Mouse (Mus musculus) CH12F3 (cell line): Measurements from ENCODE around the gene Thy1.

ENCODE experiments used
- in situ Hi-C: fragments of 300-500 bp; cut with MboI; formaldehyde crosslinking; loops from 2 replicates; pipeline ENCODE4 v1.14.3; 2020; ENCODE audit warnings: low sequenced_read_pairs

Thy1 gene

DNA sequence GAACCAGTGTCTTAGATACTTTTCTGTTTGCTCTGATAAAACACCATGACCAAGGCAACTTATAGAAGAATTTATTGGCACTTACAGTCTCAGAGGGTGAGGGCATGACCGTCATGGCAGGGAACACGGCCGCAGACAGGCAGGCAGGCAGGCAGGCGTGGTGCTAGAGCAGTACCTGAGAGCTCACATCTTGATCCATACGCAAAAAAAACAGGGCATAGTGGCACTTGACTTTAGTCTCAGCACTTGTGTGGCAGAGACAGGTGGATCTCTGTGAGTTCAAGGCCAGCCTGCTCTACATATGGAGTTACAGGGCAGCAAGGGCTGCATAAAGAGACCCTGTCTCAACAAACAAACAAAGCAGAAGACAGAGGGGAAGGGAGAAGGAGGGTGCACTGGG is 9.9 kb upstream of the Thy1 start:
- in situ Hi-C loops, result no loop called here

- in situ Hi-C loops, result no loop called here
These were observed 9.0 kb upstream of the Thy1 start for GRCm38 (mm10) chr9:44033957-44034727.

GRCm38 (mm10) chr9:44037106-44037505 is 6.1 kb upstream of the Thy1 start:
- in situ Hi-C loops, result no loop called here

DNA sequence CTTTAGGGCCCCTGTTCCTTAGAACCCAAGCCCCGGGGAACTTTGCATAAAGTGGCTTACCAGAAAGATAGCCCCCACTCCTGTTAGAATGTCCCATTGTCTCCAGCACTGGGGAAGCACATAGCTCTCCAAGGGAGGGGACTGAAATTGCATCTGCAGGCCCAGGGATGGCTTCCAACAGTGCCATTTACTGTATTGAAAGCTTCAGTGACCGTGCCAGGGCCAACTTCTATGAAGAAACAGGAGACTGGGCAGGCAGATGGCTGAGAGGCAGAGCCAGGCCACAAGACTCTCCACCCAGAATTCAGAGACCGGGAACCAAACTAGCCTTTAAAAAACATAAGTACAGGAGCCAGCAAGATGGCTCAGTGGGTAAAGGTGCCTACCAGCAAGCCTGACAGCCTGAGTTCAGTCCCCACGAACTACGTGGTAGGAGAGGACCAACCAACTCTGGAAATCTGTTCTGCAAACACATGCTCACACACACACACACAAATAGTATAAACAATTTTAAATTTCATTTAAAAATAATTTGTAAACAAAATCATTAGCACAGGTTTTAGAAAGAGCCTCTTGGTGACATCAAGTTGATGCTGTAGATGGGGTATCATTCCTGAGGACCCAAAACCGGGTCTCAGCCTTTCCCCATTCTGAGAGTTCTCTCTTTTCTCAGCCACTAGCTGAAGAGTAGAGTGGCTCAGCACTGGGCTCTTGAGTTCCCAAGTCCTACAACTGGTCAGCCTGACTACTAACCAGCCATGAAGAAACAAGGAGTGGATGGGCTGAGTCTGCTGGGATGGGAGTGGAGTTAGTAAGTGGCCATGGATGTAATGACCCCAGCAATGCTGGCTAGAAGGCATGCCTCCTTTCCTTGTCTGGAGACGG is 1.4 kb upstream of the Thy1 start:
- in situ Hi-C loops, result no loop called here

GRCm38 (mm10) chr9:44042396-44042680 is 846 bp upstream of the Thy1 start:
- in situ Hi-C loops, result no loop called here

- in situ Hi-C loops, result no loop called here
These were observed 683 bp downstream of the Thy1 start for GRCm38 (mm10) chr9:44043708-44044425.

- in situ Hi-C loops, result no loop called here
These were observed 1.4 kb downstream of the Thy1 start for GRCm38 (mm10) chr9:44044426-44045157.

DNA sequence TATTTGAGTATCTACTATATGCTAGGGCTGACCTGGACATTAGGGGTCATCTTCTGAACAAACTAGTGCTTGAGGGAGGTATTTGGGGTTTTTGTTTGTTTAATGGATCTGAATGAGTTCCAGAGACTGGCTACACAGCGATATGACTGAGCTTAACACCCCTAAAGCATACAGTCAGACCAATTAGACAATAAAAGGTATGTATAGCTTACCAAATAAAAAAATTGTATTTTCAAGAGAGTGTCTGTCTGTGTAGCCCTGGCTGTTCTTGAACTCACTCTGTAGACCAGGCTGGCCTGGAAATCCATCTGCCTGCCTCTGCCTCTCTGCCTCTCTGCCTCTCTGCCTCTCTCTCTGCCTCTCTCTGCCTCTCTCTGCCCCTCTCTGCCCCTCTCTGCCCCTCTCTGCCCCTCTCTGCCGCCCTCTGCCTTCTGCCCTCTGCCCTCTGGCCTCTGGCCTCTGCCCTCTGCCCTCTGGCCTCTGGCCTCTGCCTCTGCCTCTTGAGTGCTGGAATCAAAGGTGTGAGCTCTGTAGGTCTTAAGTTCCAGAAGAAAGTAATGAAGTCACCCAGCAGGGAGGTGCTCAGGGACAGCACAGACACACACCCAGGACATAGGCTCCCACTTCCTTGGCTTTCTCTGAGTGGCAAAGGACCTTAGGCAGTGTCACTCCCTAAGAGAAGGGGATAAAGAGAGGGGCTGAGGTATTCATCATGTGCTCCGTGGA is 2.1 kb downstream of the Thy1 start:
- in situ Hi-C loops, result no loop called here

DNA sequence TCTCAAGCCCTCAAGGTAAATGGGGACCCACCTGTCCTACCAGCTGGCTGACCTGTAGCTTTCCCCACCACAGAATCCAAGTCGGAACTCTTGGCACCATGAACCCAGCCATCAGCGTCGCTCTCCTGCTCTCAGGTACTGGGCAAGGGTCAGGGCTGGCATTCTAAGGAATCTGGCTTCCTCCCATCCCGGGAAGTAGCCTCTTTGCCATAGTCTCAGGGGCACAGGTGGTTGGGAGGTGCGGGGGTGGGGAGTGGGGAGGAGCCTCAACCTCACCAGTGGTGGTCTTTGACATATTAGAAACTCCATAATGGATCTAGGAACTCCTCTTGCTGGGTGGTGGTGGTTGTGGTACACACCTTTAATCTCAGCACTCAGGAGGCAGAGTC is 2.7 kb downstream of the Thy1 start:
- in situ Hi-C loops, result no loop called here

DNA sequence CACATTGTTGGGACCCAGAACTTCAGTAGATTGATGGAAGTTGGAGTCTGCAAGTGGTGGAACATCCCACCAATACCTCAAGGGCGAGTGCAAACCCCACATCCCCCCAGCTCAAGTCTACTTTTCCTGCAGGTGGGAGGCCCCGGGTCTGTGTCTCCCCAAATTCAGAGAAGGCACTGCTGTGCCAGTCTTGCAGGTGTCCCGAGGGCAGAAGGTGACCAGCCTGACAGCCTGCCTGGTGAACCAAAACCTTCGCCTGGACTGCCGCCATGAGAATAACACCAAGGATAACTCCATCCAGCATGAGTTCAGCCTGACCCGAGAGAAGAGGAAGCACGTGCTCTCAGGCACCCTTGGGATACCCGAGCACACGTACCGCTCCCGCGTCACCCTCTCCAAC is 3.2 kb downstream of the Thy1 start:
- in situ Hi-C loops, result no loop called here

GRCm38 (mm10) chr9:44047071-44047470 is 3.9 kb downstream of the Thy1 start:
- in situ Hi-C loops, result no loop called here

DNA sequence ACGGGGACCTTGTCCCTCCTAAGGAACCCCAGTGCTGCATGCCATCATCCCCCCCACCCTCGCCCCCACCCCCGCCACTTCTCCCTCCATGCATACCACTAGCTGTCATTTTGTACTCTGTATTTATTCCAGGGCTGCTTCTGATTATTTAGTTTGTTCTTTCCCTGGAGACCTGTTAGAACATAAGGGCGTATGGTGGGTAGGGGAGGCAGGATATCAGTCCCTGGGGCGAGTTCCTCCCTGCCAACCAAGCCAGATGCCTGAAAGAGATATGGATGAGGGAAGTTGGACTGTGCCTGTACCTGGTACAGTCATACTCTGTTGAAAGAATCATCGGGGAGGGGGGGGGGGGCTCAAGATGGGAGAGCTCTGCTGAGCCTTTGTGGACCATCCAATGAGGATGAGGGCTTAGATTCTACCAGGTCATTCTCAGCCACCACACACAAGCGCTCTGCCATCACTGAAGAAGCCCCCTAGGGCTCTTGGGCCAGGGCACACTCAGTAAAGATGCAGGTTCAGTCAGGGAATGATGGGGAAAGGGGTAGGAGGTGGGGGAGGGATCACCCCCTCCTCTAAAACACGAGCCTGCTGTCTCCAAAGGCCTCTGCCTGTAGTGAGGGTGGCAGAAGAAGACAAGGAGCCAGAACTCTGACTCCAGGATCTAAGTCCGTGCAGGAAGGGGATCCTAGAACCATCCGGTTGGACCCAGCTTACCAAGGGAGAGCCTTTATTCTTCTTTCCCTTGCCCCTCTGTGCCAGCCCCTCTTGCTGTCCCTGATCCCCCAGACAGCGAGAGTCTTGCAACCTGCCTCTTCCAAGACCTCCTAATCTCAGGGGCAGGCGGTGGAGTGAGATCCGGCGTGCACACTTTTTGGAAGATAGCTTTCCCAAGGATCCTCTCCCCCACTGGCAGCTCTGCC is 4.6 kb downstream of the Thy1 start:
- in situ Hi-C loops, result no loop called here

DNA sequence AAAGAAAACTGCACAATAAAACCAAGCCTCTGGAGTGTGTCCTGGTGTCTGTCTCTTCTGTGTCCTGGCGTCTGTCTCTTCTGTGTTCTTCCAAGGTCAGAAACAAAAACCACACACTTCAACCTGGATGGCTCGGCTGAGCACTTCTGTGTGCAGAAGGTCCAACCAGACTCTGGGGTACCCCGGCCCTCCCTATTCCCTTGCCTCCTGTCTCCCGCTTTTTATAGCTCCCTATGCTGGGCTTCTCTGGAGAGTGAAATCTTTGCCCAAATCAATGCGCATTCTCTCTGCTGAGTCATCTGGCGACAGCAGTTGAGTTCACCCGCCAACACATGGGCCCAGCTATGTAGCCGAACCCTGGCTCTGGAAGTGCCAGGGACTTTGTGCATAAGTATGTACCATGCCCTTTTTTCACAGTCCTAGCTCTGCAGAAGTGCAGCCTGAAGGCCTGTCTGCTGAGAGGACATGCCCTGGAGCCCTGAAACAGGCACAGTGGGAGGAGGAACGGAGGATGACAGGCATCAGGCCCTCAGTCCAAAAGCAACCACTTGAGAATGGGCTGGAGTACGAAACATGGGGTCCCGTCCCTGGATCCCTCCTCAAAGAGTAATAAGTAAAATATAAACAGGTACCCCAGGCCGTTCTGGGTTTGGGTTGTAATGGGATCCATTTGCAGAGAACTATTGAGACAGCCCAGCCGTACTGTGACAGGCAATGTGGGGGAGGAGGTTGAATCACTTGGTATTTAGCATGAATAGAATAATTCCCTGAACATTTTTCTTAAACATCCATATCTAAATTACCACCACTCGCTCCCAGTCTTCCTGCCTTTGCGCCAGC is 5.6 kb downstream of the Thy1 start:
- in situ Hi-C loops, result no loop called here

- in situ Hi-C loops, result loop anchor here (10.0 kb wide), 1 partner anchor 55 kb away; no protein-coding TSS in a partner anchor
These were observed 6.4 kb downstream of the Thy1 start for GRCm38 (mm10) chr9:44049381-44050165.

DNA sequence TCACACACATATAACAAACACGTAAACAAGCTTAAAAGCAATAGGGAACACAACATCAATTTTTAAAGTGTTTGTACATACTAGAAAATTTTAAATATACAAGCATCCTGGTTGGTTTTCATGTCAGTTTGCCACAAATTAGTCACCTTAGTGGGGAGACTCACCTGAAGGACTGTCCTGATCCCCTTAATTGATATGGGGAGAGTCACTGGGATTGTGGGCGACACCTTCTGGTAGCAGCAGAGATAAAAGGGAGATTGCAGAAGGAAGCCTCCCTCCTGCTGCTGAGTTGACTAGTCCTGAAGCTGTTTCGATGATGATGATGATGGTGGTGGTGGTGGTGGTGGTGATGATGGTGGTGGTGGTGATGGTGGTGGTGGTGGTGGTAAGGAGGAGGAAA is 9.7 kb downstream of the Thy1 start:
- in situ Hi-C loops, result loop anchor here (10.0 kb wide), 1 partner anchor 58 kb away; no protein-coding TSS in a partner anchor

DNA sequence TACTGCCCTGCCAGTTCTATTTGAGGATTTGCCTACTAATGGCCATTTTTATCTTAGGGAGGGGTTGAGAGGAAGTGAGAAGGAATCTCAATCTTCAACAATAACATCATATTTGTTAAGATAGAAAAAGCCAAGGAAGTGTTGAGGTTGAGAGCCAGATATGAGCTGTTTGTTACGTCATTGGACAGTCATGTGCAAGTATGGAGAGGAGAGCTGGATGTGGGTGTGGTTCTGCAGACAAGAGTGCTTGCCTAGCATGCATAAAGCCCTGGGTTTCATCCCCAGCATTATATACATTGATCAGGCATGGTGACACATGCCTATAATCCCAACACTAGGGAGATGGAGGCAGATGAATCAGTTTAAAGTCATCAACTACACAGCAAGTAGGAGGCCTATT is 10.8 kb downstream of the Thy1 start:
- in situ Hi-C loops, result loop anchor here (10.0 kb wide), 1 partner anchor 59 kb away; no protein-coding TSS in a partner anchor

- in situ Hi-C loops, result loop anchor here (10.0 kb wide), 1 partner anchor 64 kb away; no protein-coding TSS in a partner anchor
These were observed 15.4 kb downstream of the Thy1 start for GRCm38 (mm10) chr9:44058606-44059005.
